Comparison of ENCODE assay signal across 9 mouse cellular contexts in the genomic region with DNA sequence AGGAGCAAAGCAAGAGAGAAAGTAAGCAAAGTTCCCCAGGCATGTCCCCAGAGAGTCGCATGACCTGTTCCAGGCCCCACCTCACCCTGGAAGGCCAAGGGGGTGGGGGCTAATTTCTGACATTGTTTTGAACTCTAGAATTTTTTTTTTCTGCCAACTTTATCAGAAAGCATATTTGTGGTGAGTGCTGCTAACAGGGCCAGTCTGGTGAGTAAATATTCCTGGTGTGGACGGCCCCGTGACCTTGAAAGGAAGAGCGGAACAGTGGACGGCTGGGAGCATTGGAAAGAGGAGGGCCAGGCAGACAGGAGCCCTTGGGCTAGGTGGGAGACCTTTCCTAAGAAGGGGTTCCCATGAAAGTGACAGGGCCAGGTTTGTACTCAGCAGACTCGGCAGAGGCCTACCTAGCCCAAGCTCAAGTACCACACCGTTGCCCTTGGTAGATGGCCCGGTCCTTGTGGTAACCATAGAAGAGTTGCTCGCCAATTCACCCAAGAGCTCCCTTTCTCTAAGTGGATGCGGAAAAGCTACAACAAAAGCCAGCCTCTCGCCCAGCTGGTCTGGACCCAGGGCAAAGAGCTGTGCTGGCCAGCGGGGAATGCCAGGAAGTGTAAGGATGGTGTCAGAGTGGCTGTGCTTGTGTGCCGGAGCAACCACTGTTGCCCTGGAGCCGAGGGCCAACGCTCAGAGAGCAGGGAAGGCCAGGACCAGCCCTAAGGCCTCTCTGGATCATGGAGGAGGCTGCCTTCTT.
DNase-seq lines count a peak whose midpoint lies in the region; ATAC-seq and TF ChIP-seq lines count a peak whose summit lies in the region.
"Had no signal": no experiment of that assay in that cellular context is flagged by ENCODE, and none has a peak within 500 bp of the region (broad histone marks: within the 10 kb centered on the region; RNA-seq: fewer than 3 reads in every experiment).

No protein-coding gene starts in this region.

- no peak for TF ChIP-seq CTCF in intestine, postnatal 0 days (IDR thresholded peaks at IDR 0.05; ENCODE audit: low read depth)

- WGBS in intestine, embryonic 14.5 days = 76% methylated on average over 15 of the region's 15 CpGs
- 76% methylated on average over 15 of the region's 15 CpGs for WGBS in intestine, postnatal 0 days
- WGBS in embryonic facial prominence, embryonic 10.5 days = 78% methylated on average over 15 of the region's 15 CpGs
- 58% methylated on average over 15 of the region's 15 CpGs for WGBS in kidney, embryonic 16.5 days
- WGBS in neural tube, embryonic 14.5 days = 79% methylated on average over 15 of the region's 15 CpGs

- H3K9me3 ChIP-seq in intestine, embryonic 14.5 days (ENCODE audit: control insufficient read depth, low read length) = no peaks in the 10 kb centered on the region
- no peaks in the 10 kb centered on the region for H3K9me3 ChIP-seq in intestine, postnatal 0 days (ENCODE audit: control insufficient read depth)
- H3K9me3 ChIP-seq in embryonic facial prominence, embryonic 10.5 days = no peaks in the 10 kb centered on the region
- no peaks in the 10 kb centered on the region for H3K9me3 ChIP-seq in kidney, embryonic 16.5 days (ENCODE audit: low read length)
- no peaks in the 10 kb centered on the region for H3K9me3 ChIP-seq in neural tube, embryonic 14.5 days (ENCODE audit: control insufficient read depth, low read length)
- H3K9me3 ChIP-seq: midbrain, embryonic 12.5 days had no signal

- H3K27ac ChIP-seq in intestine, embryonic 14.5 days (ENCODE audit: low read depth) = peak overlapping the region; percentile 29
- H3K27ac ChIP-seq in intestine, postnatal 0 days (ENCODE audit: low read depth, low read length) = no peak overlapping the region
- H3K27ac ChIP-seq in embryonic facial prominence, embryonic 10.5 days (replicated peaks) = peak overlapping the region; percentile 35
- H3K27ac ChIP-seq in kidney, embryonic 16.5 days (ENCODE audit: low read length) = peak overlapping the region; percentile 95
- H3K27ac ChIP-seq in neural tube, embryonic 14.5 days (ENCODE audit: low read depth, low read length) = peak overlapping the region; percentile 16
- H3K27ac ChIP-seq: midbrain, embryonic 12.5 days had no signal

- ATAC-seq in intestine, embryonic 14.5 days (replicated peaks; ENCODE audit: low FRiP score, low TSS enrichment, low read depth) = peak; percentile 44
- no peak for ATAC-seq in intestine, postnatal 0 days
- ATAC-seq in kidney, embryonic 16.5 days (ENCODE audit: low FRiP score, low TSS enrichment) = peak; percentile 36
- no peak for ATAC-seq in neural tube, embryonic 14.5 days (ENCODE audit: low read depth)

- H3K27me3 ChIP-seq in intestine, embryonic 14.5 days (replicated peaks; ENCODE audit: control insufficient read depth, insufficient read depth, low read length) = no peaks in the 10 kb centered on the region
- H3K27me3 ChIP-seq in intestine, postnatal 0 days (replicated peaks; ENCODE audit: control insufficient read depth, insufficient read depth, low read length) = no peaks in the 10 kb centered on the region
- peaks cover 89% of the 10 kb centered on the region for H3K27me3 ChIP-seq in embryonic facial prominence, embryonic 10.5 days (replicated peaks; ENCODE audit: low read depth, poor library complexity, severe bottlenecking)
- no peaks in the 10 kb centered on the region for H3K27me3 ChIP-seq in kidney, embryonic 16.5 days (ENCODE audit: insufficient read depth, low read length)
- no peaks in the 10 kb centered on the region for H3K27me3 ChIP-seq in neural tube, embryonic 14.5 days (ENCODE audit: control insufficient read depth, insufficient read depth, low read length)

- DNase-seq in intestine, embryonic 14.5 days (ENCODE audit: low spot score) = no peak
- no peak for DNase-seq in embryonic facial prominence, embryonic 10.5 days (ENCODE audit: low spot score)
- no peak for DNase-seq in frontal cortex, postnatal 14 days (ENCODE audit: low spot score in 2 of 2)
- no peak for DNase-seq in layer of hippocampus, adult 9-10 months (ENCODE audit: low spot score)
- DNase-seq: liver had no signal

- H3K4me2 ChIP-seq in intestine, embryonic 14.5 days (ENCODE audit: low read length) = no peak overlapping the region
- no peak overlapping the region for H3K4me2 ChIP-seq in intestine, postnatal 0 days (replicated peaks; ENCODE audit: low read depth)
- H3K4me2 ChIP-seq in kidney, embryonic 16.5 days (replicated peaks; ENCODE audit: low read depth, low read length) = no peak overlapping the region
- no peak overlapping the region for H3K4me2 ChIP-seq in neural tube, embryonic 14.5 days (ENCODE audit: low read depth, low read length)
- H3K4me2 ChIP-seq: midbrain, embryonic 12.5 days had no signal

- H3K4me1 ChIP-seq in intestine, embryonic 14.5 days (replicated peaks; ENCODE audit: control insufficient read depth, insufficient read depth, low read length) = peaks cover 17% of the 10 kb centered on the region; the same call in 1 of the 2 replicates
- H3K4me1 ChIP-seq in intestine, postnatal 0 days (replicated peaks; ENCODE audit: control insufficient read depth, insufficient read depth, low read length) = peaks cover 17% of the 10 kb centered on the region; the same call in 1 of the 2 replicates
- peaks cover 72% of the 10 kb centered on the region for H3K4me1 ChIP-seq in embryonic facial prominence, embryonic 10.5 days
- peaks cover 72% of the 10 kb centered on the region for H3K4me1 ChIP-seq in kidney, embryonic 16.5 days (ENCODE audit: insufficient read depth, low read length)
- H3K4me1 ChIP-seq in neural tube, embryonic 14.5 days (ENCODE audit: control insufficient read depth, insufficient read depth, low read length) = peaks cover 13% of the 10 kb centered on the region; the same call in 1 of the 2 replicates

- no peak overlapping the region for H3K4me3 ChIP-seq in intestine, embryonic 14.5 days (ENCODE audit: low read depth, low read length)
- H3K4me3 ChIP-seq in intestine, postnatal 0 days (ENCODE audit: low read depth, low read length) = no peak overlapping the region
- H3K4me3 ChIP-seq in embryonic facial prominence, embryonic 10.5 days = no peak overlapping the region
- H3K4me3 ChIP-seq in kidney, embryonic 16.5 days (ENCODE audit: low read length) = no peak overlapping the region
- H3K4me3 ChIP-seq in neural tube, embryonic 14.5 days (ENCODE audit: low read depth, low read length) = no peak overlapping the region
- H3K4me3 ChIP-seq: midbrain, embryonic 12.5 days had no signal

- H3K9ac ChIP-seq in intestine, embryonic 14.5 days (ENCODE audit: low read length) = no peak overlapping the region
- H3K9ac ChIP-seq in intestine, postnatal 0 days (ENCODE audit: low read depth, low read length) = no peak overlapping the region; the same call in 1 of the 2 replicates
- peak overlapping the region; percentile 40 for H3K9ac ChIP-seq in kidney, embryonic 16.5 days (replicated peaks; ENCODE audit: low read length)
- no peak overlapping the region for H3K9ac ChIP-seq in neural tube, embryonic 14.5 days (replicated peaks; ENCODE audit: low read depth, low read length)
- H3K9ac ChIP-seq: midbrain, embryonic 12.5 days had no signal

- no peaks in the 10 kb centered on the region for H3K36me3 ChIP-seq in intestine, embryonic 14.5 days (ENCODE audit: control insufficient read depth, insufficient read depth, low read length)
- no peaks in the 10 kb centered on the region; the same call in 1 of the 2 replicates for H3K36me3 ChIP-seq in intestine, postnatal 0 days (ENCODE audit: control insufficient read depth, insufficient read depth)
- no peaks in the 10 kb centered on the region for H3K36me3 ChIP-seq in embryonic facial prominence, embryonic 10.5 days (replicated peaks)
- H3K36me3 ChIP-seq in kidney, embryonic 16.5 days (ENCODE audit: insufficient read depth, low read length) = no peaks in the 10 kb centered on the region
- no peaks in the 10 kb centered on the region for H3K36me3 ChIP-seq in neural tube, embryonic 14.5 days (ENCODE audit: control insufficient read depth, insufficient read depth, low read length)
- H3K36me3 ChIP-seq: midbrain, embryonic 12.5 days had no signal

Comparison
In these comparisons a context has a peak if more than half of its experiments do, and no peak if none do; other contexts are left out.
1. ATAC-seq: peak in intestine, embryonic 14.5 days (single experiment) and kidney, embryonic 16.5 days (single experiment); none in intestine, postnatal 0 days (single experiment) and neural tube, embryonic 14.5 days (single experiment).